Mouse (Mus musculus) olfactory bulb, adult 2 months (tissue): ENCODE results near the gene Gsc.

ENCODE experiments used
- CTCF ChIP-seq: fragments of 200-500 bp; IDR thresholded peaks from 2 replicates; pipeline ENCODE4 v1.5.1; 2012; ENCODE audit warnings: low read depth, mild to moderate bottlenecking, low read length, moderate library complexity; ENCODE audit not compliant: insufficient read depth
- POLR2A ChIP-seq: fragments of 200-500 bp; IDR thresholded peaks from 2 replicates; pipeline ENCODE4 v1.6.1; 2012; ENCODE audit warnings: mild to moderate bottlenecking, low read depth, low read length, moderate library complexity; ENCODE audit not compliant: insufficient read depth

DNA sequence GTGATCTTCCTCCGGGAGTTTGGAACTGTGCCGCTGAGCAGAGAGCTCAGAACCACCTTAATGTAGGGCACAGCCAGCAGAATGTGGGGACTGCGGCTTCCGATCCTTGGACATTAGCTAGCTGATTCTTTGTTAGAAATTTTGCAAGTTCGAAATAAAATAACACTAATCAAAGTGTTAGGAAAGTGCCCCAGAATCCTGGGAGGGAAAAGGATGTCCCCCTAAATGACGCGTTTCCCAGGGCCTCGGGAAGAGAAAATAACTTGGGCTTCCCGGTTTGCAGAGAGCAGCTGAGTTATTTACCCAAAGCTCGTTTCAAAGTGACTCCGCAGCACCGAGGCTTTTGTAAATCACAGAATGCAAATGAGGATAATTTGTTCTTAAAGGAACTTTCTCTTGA is 3.9 kb upstream of the Gsc start:
- TF ChIP-seq CTCF = no peak
- no peak for TF ChIP-seq POLR2A
